Mouse (Mus musculus) G1E (cell line): ENCODE results near the gene Anxa4. TPM values are rescaled to one million over a fixed set of nuclear protein-coding genes. Genes with fewer than 3 reads are reported as not detected.
A peak's percentile ranks its signal among the peaks of the same experiment; 100 is the strongest.

Experiments
- ATAC-seq: 2 replicates; pipeline ENCODE4 v1.8.0; 2016; ENCODE audit warnings: mild to moderate bottlenecking; ENCODE audit not compliant: insufficient number of reproducible peaks, poor library complexity, low FRiP score, severe bottlenecking; ENCODE audit errors: extremely low read depth
- DNase-seq: peaks from one replicate; pipeline ENCODE4 v3.0.0; 2012; ENCODE audit warnings: low spot score
- H3K27me3 ChIP-seq: 2 replicates; pipeline ENCODE4 v1.6.1; 2012; ENCODE audit warnings: mild to moderate bottlenecking, low read length, inconsistent platforms; ENCODE audit not compliant: insufficient read depth
- H3K36me3 ChIP-seq: replicated peaks from 2 replicates; pipeline ENCODE3; 2012; ENCODE audit warnings: mild to moderate bottlenecking, inconsistent platforms
- H3K4me1 ChIP-seq: 2 replicates; pipeline ENCODE4 v1.6.1; 2012; ENCODE audit warnings: low read depth, low read length, inconsistent platforms, mixed read lengths; ENCODE audit not compliant: insufficient read depth
- H3K4me3 ChIP-seq: 2 replicates; pipeline ENCODE4 v1.5.1; 2012; ENCODE audit warnings: low read depth, mild to moderate bottlenecking, inconsistent platforms, low read length, moderate library complexity, mixed read lengths
- H3K9me3 ChIP-seq: replicated peaks from 2 replicates; pipeline ENCODE4 v1.6.1; 2012; ENCODE audit warnings: inconsistent platforms
- CTCF ChIP-seq: IDR thresholded peaks from 2 replicates; pipeline ENCODE4 v1.5.1; 2012; ENCODE audit warnings: low read depth, low read length, inconsistent platforms, mixed read lengths
- GATA1 ChIP-seq: IDR thresholded peaks from 2 replicates; pipeline ENCODE4 v1.6.1; 2012; ENCODE audit warnings: borderline replicate concordance, low read length, inconsistent platforms, mixed read lengths
- GATA2 ChIP-seq: IDR thresholded peaks from 2 replicates; pipeline ENCODE4 v1.6.1; 2012; ENCODE audit warnings: low read depth, low read length, inconsistent platforms, borderline replicate concordance
- POLR2AphosphoS5 ChIP-seq: IDR thresholded peaks from 2 replicates; pipeline ENCODE4 v1.6.1; 2012; ENCODE audit warnings: low read depth, low read length, inconsistent platforms; ENCODE audit not compliant: insufficient replicate concordance
- TAL1 ChIP-seq: conservative IDR thresholded peaks from 2 replicates; pipeline ENCODE4 v1.6.1; 2012; ENCODE audit warnings: low read depth, low read length, inconsistent platforms, mixed read lengths
- polyA plus RNA-seq: library from polyadenylated mRNA; stranded (reverse); fragments of >175 nt; gene quantifications from 2 replicates; pipeline ENCODE4 v1.2.3, GENCODE M21; 2012
- total RNA-seq, 2 experiments: library from RNA; stranded (forward) in 1 of 2; stranded (reverse) in 1 of 2; fragments of 200-1000 nt in 1 of 2; fragments of >200 nt in 1 of 2; fragmentation: Nextera tagmentation in 1 of 2; gene quantifications; 2 replicates each; pipeline ENCODE4 v1.2.3; 2014 to 2017

Gene Anxa4
- total RNA-seq (2014; fragmentation: Nextera tagmentation), result 0.68 and 3.5 TPM in 2 replicates
- total RNA-seq (2017), result 12.0 and 15.6 TPM in 2 replicates
- 1.0 TPM in 2 replicates for polyA plus RNA-seq

- H3K4me1 ChIP-seq, result peaks cover 30% of the 10 kb centered on the region
- H3K9me3 ChIP-seq, result no peaks in the 10 kb centered on the region
- peaks cover 58% of the 10 kb centered on the region for H3K27me3 ChIP-seq
- H3K4me3 ChIP-seq, result peak within 1 kb of the TSS; percentile 69
- ATAC-seq (peak; percentile 54), DNase-seq (peak; percentile 80)
- H3K36me3 ChIP-seq, result no peaks in the 10 kb centered on the region
- TF ChIP-seq GATA2, result no peak
- TF ChIP-seq GATA1, result no peak
- no peak for TF ChIP-seq POLR2AphosphoS5
- no peak for TF ChIP-seq CTCF
- no peak for TF ChIP-seq TAL1
These were observed at the start of gene Anxa4 for GRCm38 (mm10) chr6:86793021-86793815. Anxa4 (minus strand) TSS chr6:86793584.

- Histone ChIP-seq H3K4me1 (peaks cover 12% of the 10 kb centered on the region), H3K27me3 (no peaks in the 10 kb centered on the region), H3K4me3 (no peak overlapping the region), H3K9me3 (no peaks in the 10 kb centered on the region), H3K36me3 (peaks cover 20% of the 10 kb centered on the region)
- no peak for ATAC-seq
- DNase-seq, result no peak
- TF ChIP-seq GATA1 (no peak), CTCF (no peak)
These were observed 48.6 kb upstream of the Anxa4 start for GRCm38 (mm10) chr6:86841949-86842348.

- Histone ChIP-seq H3K36me3 (peaks cover 16% of the 10 kb centered on the region), H3K27me3 (no peaks in the 10 kb centered on the region), H3K4me1 (peaks cover 9% of the 10 kb centered on the region), H3K9me3 (no peaks in the 10 kb centered on the region), H3K4me3 (no peak overlapping the region; the same call in 1 of the 2 replicates)
- ATAC-seq (no peak), DNase-seq (no peak)
- TF ChIP-seq GATA2, result no peak
- no peak for TF ChIP-seq TAL1
- no peak for TF ChIP-seq GATA1
- TF ChIP-seq CTCF, result no peak
- TF ChIP-seq POLR2AphosphoS5, result no peak
These were observed 45.7 kb upstream of the Anxa4 start for GRCm38 (mm10) chr6:86839089-86839488.

- peaks cover 7% of the 10 kb centered on the region; the same call in 1 of the 2 replicates for H3K4me1 ChIP-seq
- peaks cover 8% of the 10 kb centered on the region for H3K36me3 ChIP-seq
- no peak for DNase-seq
- TF ChIP-seq CTCF (no peak), TAL1 (no peak), GATA2 (no peak), POLR2AphosphoS5 (no peak), GATA1 (no peak)
- no peak for ATAC-seq
- no peak overlapping the region for H3K4me3 ChIP-seq
- H3K27me3 ChIP-seq, result peaks cover 9% of the 10 kb centered on the region; the same call in 1 of the 2 replicates
- no peaks in the 10 kb centered on the region for H3K9me3 ChIP-seq
These were observed 39.6 kb upstream of the Anxa4 start for GRCm38 (mm10) chr6:86832802-86833502.

- TF ChIP-seq TAL1 (no peak), POLR2AphosphoS5 (no peak), GATA2 (no peak), CTCF (no peak), GATA1 (no peak)
- H3K27me3 ChIP-seq, result peaks cover 9% of the 10 kb centered on the region; the same call in 1 of the 2 replicates
- DNase-seq, result no peak
- no peak overlapping the region for H3K4me3 ChIP-seq
- peaks cover 13% of the 10 kb centered on the region for H3K4me1 ChIP-seq
- H3K9me3 ChIP-seq, result no peaks in the 10 kb centered on the region
- no peak for ATAC-seq
- H3K36me3 ChIP-seq, result no peaks in the 10 kb centered on the region
These were observed 37.5 kb upstream of the Anxa4 start for GRCm38 (mm10) chr6:86830738-86831500.
